19 mouse cellular contexts compared by ENCODE assay signal in genomic region chr1:90177978-90178377, GRCm38 (mm10). TPM values are rescaled to one million over a fixed set of nuclear protein-coding genes. Genes with fewer than 3 reads are reported as not detected.
DNase-seq lines count a peak whose midpoint lies in the region; ATAC-seq lines count a peak whose summit lies in the region.
"Had no signal": no experiment of that assay in that cellular context is flagged by ENCODE, and none has a peak within 500 bp of the region (broad histone marks: within the 10 kb centered on the region; RNA-seq: fewer than 3 reads in every experiment).

No protein-coding gene starts in this region.

- H3K27me3 ChIP-seq in stomach, embryonic 15.5 days (replicated peaks) = 0 out of 2 replicates have a peak, but pooled peaks cover 3% of the 10 kb centered on the region
- H3K27me3 ChIP-seq: embryonic facial prominence, embryonic 13.5 days; forebrain, embryonic 13.5 days; heart, embryonic 12.5 days had no signal

- no peaks in the 10 kb centered on the region for H3K4me1 ChIP-seq in stomach, embryonic 15.5 days

- H3K4me2 ChIP-seq in stomach, embryonic 15.5 days = no peak overlapping the region
- H3K4me2 ChIP-seq: embryonic facial prominence, embryonic 13.5 days; forebrain, embryonic 13.5 days; heart, embryonic 12.5 days; hindbrain, embryonic 14.5 days had no signal

- peak; percentile 5 for DNase-seq in urinary bladder, postnatal 14 days (ENCODE audit: low spot score)
- no peak for DNase-seq in urinary bladder, postnatal 4 days (ENCODE audit: low spot score in 2 of 2)
- peak; percentile 40 for DNase-seq in NIH3T3 (ENCODE audit: low read depth)
- DNase-seq in T-cell, adult 2 months (ENCODE audit: low spot score) = no peak
- DNase-seq in thymus, adult 18-20 months = no peak
- no peak for DNase-seq in spleen, adult 18-20 months
- DNase-seq: adrenal gland, adult 8-10 months; B cell, adult 2 months; cerebellum, adult 11-12 months; cerebellum, adult 9-10 months; cerebellum, postnatal 25 days; forebrain, postnatal 0 days; gastrocnemius, postnatal 14 days had no signal

- no peaks in the 10 kb centered on the region for H3K36me3 ChIP-seq in stomach, embryonic 15.5 days
- H3K36me3 ChIP-seq: embryonic facial prominence, embryonic 13.5 days; heart, embryonic 12.5 days; hindbrain, embryonic 10.5 days had no signal

- H3K9me3 ChIP-seq in stomach, embryonic 15.5 days = no peaks in the 10 kb centered on the region
- H3K9me3 ChIP-seq: embryonic facial prominence, embryonic 13.5 days; forebrain, embryonic 13.5 days; heart, embryonic 12.5 days; hindbrain, embryonic 10.5 days had no signal

- no peak overlapping the region for H3K4me3 ChIP-seq in stomach, embryonic 15.5 days (replicated peaks)
- H3K4me3 ChIP-seq: embryonic facial prominence, embryonic 13.5 days; forebrain, embryonic 13.5 days; heart, embryonic 12.5 days; hindbrain, embryonic 10.5 days had no signal

- H3K9ac ChIP-seq in stomach, embryonic 15.5 days = no peak overlapping the region
- H3K9ac ChIP-seq: embryonic facial prominence, embryonic 13.5 days; forebrain, embryonic 13.5 days; forebrain, postnatal 0 days; heart, embryonic 12.5 days; hindbrain, embryonic 14.5 days had no signal

- 32% methylated on average over 5 of the region's 5 CpGs for WGBS in stomach, embryonic 15.5 days

- no peak overlapping the region for H3K27ac ChIP-seq in stomach, embryonic 15.5 days
- H3K27ac ChIP-seq: embryonic facial prominence, embryonic 13.5 days; forebrain, embryonic 13.5 days; hindbrain, embryonic 10.5 days; hindbrain, embryonic 14.5 days had no signal

- peak; percentile 76 for ATAC-seq in stomach, embryonic 15.5 days (ENCODE audit: insufficient read depth, low FRiP score, low read depth)
- ATAC-seq: forebrain, embryonic 13.5 days; forebrain, postnatal 0 days had no signal

RNA-seq across cellular contexts. Expression of gene Iqca, which starts 24.8 kb away (rescaled TPM):
- polyA plus RNA-seq in stomach, embryonic 15.5 days (2015; fragmentation: Nextera tagmentation; extraction: Ambion mirVana) = 0.14 TPM in 1 of 2 replicates, not detected in the other
- polyA plus RNA-seq: heart, embryonic 12.5 days had no signal

RNA-seq across cellular contexts. Expression of gene Ackr3, which starts 25.8 kb away (rescaled TPM):
- polyA plus RNA-seq in stomach, embryonic 15.5 days (2015; fragmentation: Nextera tagmentation; extraction: Ambion mirVana) = 18.2 and 22.6 TPM in 2 replicates

Comparison
In these comparisons a context has a peak if more than half of its experiments do, and no peak if none do; other contexts are left out.
1. DNase-seq: peak in urinary bladder, postnatal 14 days (single experiment) and NIH3T3 (single experiment); none in urinary bladder, postnatal 4 days (0 of 2), T-cell, adult 2 months (single experiment), thymus, adult 18-20 months (0 of 2) and spleen, adult 18-20 months (0 of 2).